Mouse (Mus musculus): ENCODE measurements around the gene Npc1l1. TPM values are rescaled to one million over a fixed set of nuclear protein-coding genes. Genes with fewer than 3 reads are reported as not detected.
"Not testable (repeated sequence)": the region's sequence is repeated elsewhere in the genome, so short reads cannot be mapped to it uniquely, and the experiment has no call there.

The Npc1l1 gene
- polyA plus RNA-seq, 1 experiment from 2014 or later, result 0.04 TPM

DNA sequence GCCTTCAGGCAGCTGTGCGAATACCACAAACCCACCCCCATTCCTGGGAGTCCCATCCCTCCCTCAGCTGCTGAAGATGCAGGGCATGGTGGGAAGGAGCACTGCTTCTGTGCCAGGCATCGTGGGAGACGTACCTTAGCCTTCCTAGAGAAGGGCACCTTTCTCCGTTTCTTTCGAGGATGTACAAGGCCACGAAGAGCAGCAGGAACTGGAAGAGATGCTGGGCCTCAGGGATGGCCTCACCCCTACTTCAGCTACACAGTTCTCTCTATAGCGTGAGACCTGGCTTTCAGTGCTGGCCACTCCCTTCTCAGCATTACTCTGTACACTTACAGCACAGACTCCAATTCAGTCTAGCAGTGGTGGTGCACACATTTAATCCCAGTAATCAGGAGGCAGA, 29.5 kb upstream of the Npc1l1 start:
- 95% methylated on average over 7 of the region's 7 CpGs for WGBS
- Histone ChIP-seq H3K4me2 (replicated peaks) (no peak overlapping the region), H3K36me3 (replicated peaks; ENCODE audit: control insufficient read depth, insufficient read depth) (peaks cover 70% of the 10 kb centered on the region), H3K9me3 (ENCODE audit: control insufficient read depth, low read length) (no peaks in the 10 kb centered on the region), H3K27ac (no peak overlapping the region), H3K4me1 (replicated peaks; ENCODE audit: control insufficient read depth, insufficient read depth, low read length) (no peaks in the 10 kb centered on the region), H3K27me3 (ENCODE audit: control insufficient read depth, insufficient read depth, low read length) (no peaks in the 10 kb centered on the region), H3K4me3 (replicated peaks; ENCODE audit: low read length) (no peak overlapping the region), H3K9ac (no peak overlapping the region)
- ATAC-seq (ENCODE audit: low FRiP score), result no peak
- no peak for DNase-seq (ENCODE audit: low spot score)

DNA sequence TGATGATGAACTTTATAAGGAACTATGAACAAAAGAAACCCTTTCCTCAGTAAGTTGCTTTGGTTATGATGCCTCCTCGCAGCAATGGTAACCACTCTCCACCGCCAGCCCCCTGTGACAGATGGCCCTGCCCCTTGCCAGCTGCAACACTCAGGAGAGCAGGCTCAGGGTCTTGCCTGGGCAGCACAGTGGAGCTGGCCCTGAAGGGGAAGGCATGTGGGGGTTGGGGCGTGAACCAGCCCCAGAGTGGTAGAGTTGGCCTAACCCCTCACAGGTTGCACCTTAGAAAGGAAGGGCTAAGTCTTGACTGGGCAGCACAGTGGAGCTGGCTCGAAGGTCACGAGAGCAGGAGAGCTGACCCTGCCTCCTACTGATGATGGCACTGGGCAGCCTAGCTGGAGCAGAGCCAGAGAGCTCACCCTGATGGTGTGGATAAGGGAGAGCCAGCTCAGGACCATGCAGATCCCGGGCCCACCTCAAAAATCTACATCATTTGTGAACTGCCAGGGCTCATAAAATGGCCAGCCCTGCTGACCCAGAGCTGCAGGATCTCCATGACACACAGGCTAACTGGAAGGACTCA, 26.6 kb upstream of the Npc1l1 start:
- WGBS, result 76% methylated on average over 6 of the region's 6 CpGs
- Histone ChIP-seq H3K4me1 (replicated peaks; ENCODE audit: control insufficient read depth, insufficient read depth, low read length) (no peaks in the 10 kb centered on the region), H3K4me2 (replicated peaks) (no peak overlapping the region), H3K9me3 (ENCODE audit: control insufficient read depth, low read length) (no peaks in the 10 kb centered on the region), H3K4me3 (replicated peaks; ENCODE audit: low read length) (no peak overlapping the region), H3K27me3 (ENCODE audit: control insufficient read depth, insufficient read depth, low read length) (no peaks in the 10 kb centered on the region), H3K36me3 (replicated peaks; ENCODE audit: control insufficient read depth, insufficient read depth) (peaks cover 42% of the 10 kb centered on the region), H3K27ac (no peak overlapping the region), H3K9ac (no peak overlapping the region)
- ATAC-seq (ENCODE audit: low FRiP score) (0 out of 2 replicates have a peak, but pooled peaks have one; percentile 44), DNase-seq (ENCODE audit: low spot score) (no peak)

DNA sequence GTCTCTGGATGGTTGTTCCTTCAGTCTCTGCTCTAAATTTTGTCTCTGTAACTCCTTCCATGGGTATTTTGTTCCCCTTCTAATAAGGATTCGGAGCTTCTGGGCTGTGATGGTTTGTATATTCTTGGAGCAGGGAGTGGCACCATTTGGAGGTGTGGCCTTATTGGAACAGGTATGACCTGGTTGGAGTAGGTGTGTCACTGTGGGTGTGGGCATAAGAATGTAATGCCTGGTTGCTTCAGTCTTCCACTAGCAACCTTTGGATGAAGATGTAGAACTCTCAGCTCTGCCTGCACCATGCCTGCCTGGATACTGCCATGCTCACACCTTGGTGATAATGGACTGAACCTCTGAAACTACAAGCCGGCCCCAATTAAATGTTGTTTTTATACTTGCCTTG, 24.7 kb upstream of the Npc1l1 start:
- not testable (repeated sequence) for H3K4me3 ChIP-seq (replicated peaks; ENCODE audit: low read length); H3K27ac ChIP-seq; H3K9me3 ChIP-seq (ENCODE audit: control insufficient read depth, low read length); DNase-seq (ENCODE audit: low spot score); H3K4me2 ChIP-seq (replicated peaks); H3K9ac ChIP-seq; H3K27me3 ChIP-seq (ENCODE audit: control insufficient read depth, insufficient read depth, low read length); ATAC-seq (ENCODE audit: low FRiP score); H3K4me1 ChIP-seq (replicated peaks; ENCODE audit: control insufficient read depth, insufficient read depth, low read length)
- H3K36me3 ChIP-seq (replicated peaks; ENCODE audit: control insufficient read depth, insufficient read depth), result peaks cover 23% of the 10 kb centered on the region
- WGBS, result 99% methylated on average over 2 of the region's 2 CpGs

DNA sequence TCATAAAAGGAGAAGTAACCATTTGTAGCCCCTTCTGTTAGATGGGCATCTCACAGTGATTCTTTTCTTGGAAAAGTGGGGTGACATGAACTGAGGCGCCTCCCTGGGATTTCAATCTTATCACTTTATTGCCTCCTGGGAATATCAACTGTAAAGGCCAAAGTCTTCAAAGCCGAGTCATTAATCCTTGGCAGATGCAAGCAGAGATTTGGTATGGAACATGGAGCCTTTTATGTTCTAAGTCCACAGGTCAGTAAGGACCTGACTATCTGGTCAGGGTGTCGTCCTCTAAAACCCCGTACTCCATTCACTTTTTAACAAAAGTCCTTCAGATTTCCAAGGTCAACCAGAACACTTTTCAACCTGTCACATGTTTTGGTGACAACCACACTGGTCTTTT, 22.9 kb upstream of the Npc1l1 start:
- Histone ChIP-seq H3K9me3 (ENCODE audit: control insufficient read depth, low read length) (no peaks in the 10 kb centered on the region), H3K4me3 (replicated peaks; ENCODE audit: low read length) (no peak overlapping the region), H3K4me2 (replicated peaks) (no peak overlapping the region), H3K27ac (no peak overlapping the region), H3K36me3 (replicated peaks; ENCODE audit: control insufficient read depth, insufficient read depth) (peaks cover 6% of the 10 kb centered on the region; the same call in 1 of the 2 replicates), H3K27me3 (ENCODE audit: control insufficient read depth, insufficient read depth, low read length) (no peaks in the 10 kb centered on the region), H3K9ac (no peak overlapping the region), H3K4me1 (replicated peaks; ENCODE audit: control insufficient read depth, insufficient read depth, low read length) (no peaks in the 10 kb centered on the region)
- WGBS, result 92% methylated on average over 4 of the region's 4 CpGs
- DNase-seq (ENCODE audit: low spot score) (no peak), ATAC-seq (ENCODE audit: low FRiP score) (no peak)

DNA sequence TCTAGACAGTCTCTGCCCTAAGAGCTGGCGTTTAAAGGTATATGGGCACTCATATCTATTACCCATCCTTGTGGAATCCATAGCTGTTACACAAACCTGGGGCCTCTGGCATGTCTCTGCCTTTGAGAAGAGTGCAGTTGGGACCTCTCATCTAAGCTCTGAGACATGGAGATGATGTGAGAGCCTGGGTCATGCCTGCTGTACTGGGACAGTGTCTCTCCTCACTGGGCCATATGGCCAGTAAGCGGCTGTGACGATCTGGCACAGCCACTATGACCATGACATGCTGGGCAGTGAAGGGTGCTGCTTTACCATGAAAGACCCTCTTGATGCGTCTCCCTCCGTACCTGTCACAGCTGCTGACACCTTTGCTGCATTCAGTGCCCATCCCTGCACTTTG, 22.3 kb upstream of the Npc1l1 start:
- Histone ChIP-seq H3K36me3 (replicated peaks; ENCODE audit: control insufficient read depth, insufficient read depth) (0 out of 2 replicates have a peak, but pooled peaks cover under 1% of the 10 kb centered on the region), H3K9me3 (ENCODE audit: control insufficient read depth, low read length) (no peaks in the 10 kb centered on the region), H3K27ac (no peak overlapping the region), H3K9ac (no peak overlapping the region), H3K4me1 (replicated peaks; ENCODE audit: control insufficient read depth, insufficient read depth, low read length) (no peaks in the 10 kb centered on the region), H3K4me3 (replicated peaks; ENCODE audit: low read length) (no peak overlapping the region), H3K4me2 (replicated peaks) (no peak overlapping the region), H3K27me3 (ENCODE audit: control insufficient read depth, insufficient read depth, low read length) (no peaks in the 10 kb centered on the region)
- ATAC-seq (ENCODE audit: low FRiP score), result no peak
- no peak for DNase-seq (ENCODE audit: low spot score)
- 91% methylated on average over 5 of the region's 5 CpGs for WGBS

DNA sequence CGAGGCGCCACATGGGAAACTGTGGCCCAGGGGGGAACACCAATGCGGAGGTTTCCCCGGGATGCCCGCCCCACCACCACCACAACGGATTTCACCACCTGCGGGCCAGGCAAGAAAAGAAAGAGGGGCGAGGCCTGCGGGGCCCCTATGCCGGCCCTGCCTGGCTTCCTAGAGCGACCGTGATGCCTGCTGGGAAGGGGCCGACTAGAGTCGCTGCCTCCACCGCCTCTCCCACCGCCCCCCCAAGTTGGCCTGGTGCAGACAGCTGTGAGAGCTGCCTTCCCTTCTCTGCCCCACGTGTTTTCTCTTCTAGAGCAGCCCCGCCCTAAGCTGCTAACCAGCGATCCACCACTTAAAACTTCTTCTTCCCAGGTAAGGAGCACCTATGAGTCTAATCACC, 14.8 kb upstream of the Npc1l1 start:
- no peak overlapping the region for H3K4me3 ChIP-seq (replicated peaks; ENCODE audit: low read length)
- ATAC-seq (ENCODE audit: low FRiP score) (no peak), DNase-seq (ENCODE audit: low spot score) (no peak)
- no peaks in the 10 kb centered on the region for H3K36me3 ChIP-seq (replicated peaks; ENCODE audit: control insufficient read depth, insufficient read depth)
- 41% methylated on average over 19 of the region's 19 CpGs for WGBS
- no peaks in the 10 kb centered on the region for H3K9me3 ChIP-seq (ENCODE audit: control insufficient read depth, low read length)
- H3K9ac ChIP-seq, result no peak overlapping the region
- no peaks in the 10 kb centered on the region for H3K4me1 ChIP-seq (replicated peaks; ENCODE audit: control insufficient read depth, insufficient read depth, low read length)
- H3K4me2 ChIP-seq (replicated peaks), result no peak overlapping the region
- H3K27ac ChIP-seq, result no peak overlapping the region
- no peaks in the 10 kb centered on the region for H3K27me3 ChIP-seq (ENCODE audit: control insufficient read depth, insufficient read depth, low read length)

DNA sequence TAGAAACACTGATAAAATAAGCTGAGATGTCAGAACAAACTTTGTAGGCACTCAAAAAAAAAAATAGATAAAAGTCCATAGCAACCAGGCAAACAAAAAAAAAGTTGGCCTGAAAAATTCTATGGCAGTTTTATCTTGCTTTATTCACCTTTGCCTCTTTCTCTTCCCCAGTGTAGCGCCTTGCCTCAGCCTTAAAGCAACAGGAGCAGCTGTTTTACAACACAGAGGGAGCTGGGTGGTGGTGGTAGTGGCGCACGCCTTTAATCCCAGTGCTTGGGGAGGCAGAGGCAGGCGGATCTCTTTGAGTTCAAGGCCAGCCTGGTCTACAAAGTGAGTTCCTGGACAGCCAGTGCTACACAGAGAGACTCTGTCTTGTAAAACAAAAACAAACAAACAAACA, 3.1 kb upstream of the Npc1l1 start:
- Histone ChIP-seq H3K9ac (no peak overlapping the region), H3K9me3 (ENCODE audit: control insufficient read depth, low read length) (no peaks in the 10 kb centered on the region), H3K4me3 (replicated peaks; ENCODE audit: low read length) (no peak overlapping the region), H3K4me1 (replicated peaks; ENCODE audit: control insufficient read depth, insufficient read depth, low read length) (no peaks in the 10 kb centered on the region), H3K36me3 (replicated peaks; ENCODE audit: control insufficient read depth, insufficient read depth) (no peaks in the 10 kb centered on the region), H3K27me3 (ENCODE audit: control insufficient read depth, insufficient read depth, low read length) (no peaks in the 10 kb centered on the region), H3K27ac (no peak overlapping the region), H3K4me2 (replicated peaks) (no peak overlapping the region)
- DNase-seq (ENCODE audit: low spot score) (no peak), ATAC-seq (ENCODE audit: low FRiP score) (no peak)
- 89% methylated on average over 4 of the region's 4 CpGs for WGBS

DNA sequence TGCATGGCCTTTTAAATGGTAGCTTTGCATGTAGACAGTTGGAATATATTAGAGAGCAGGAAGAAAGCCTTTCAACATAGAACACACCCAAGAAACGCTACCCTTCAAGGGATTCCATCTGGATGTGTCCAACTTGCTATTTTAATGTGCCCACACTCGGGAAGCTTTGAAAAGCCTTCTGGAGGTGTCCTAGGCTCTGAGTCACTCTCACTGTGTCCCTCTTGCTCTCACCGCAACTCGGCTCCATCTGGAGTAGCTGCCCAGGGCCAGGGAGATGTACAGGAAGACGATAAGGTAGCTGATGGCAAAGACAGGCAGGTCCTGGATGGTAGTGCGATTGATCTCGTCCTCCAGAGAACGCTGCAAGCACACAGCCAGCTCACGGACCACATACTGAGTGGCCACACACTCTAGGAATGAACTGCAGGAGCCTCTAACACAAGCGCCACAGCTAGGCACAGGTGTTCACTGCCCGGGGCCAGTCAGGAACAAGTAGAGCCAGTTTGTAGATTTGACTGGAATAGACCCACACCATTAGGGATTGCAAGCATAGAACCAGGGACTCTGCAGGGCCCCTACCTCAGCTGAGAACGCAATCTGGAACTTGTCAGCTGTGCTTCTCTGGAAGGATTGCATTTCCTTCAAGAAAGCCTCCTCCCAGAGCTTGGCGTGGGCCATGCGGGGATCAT, 5.3 kb downstream of the Npc1l1 start:
- 86% methylated on average over 14 of the region's 14 CpGs for WGBS
- ATAC-seq (ENCODE audit: low FRiP score) (no peak), DNase-seq (ENCODE audit: low spot score) (no peak)
- Histone ChIP-seq H3K4me1 (replicated peaks; ENCODE audit: control insufficient read depth, insufficient read depth, low read length) (no peaks in the 10 kb centered on the region), H3K4me3 (replicated peaks; ENCODE audit: low read length) (no peak overlapping the region), H3K4me2 (replicated peaks) (no peak overlapping the region), H3K9me3 (ENCODE audit: control insufficient read depth, low read length) (no peaks in the 10 kb centered on the region), H3K9ac (no peak overlapping the region), H3K27me3 (ENCODE audit: control insufficient read depth, insufficient read depth, low read length) (no peaks in the 10 kb centered on the region), H3K36me3 (replicated peaks; ENCODE audit: control insufficient read depth, insufficient read depth) (no peaks in the 10 kb centered on the region), H3K27ac (no peak overlapping the region)

DNA sequence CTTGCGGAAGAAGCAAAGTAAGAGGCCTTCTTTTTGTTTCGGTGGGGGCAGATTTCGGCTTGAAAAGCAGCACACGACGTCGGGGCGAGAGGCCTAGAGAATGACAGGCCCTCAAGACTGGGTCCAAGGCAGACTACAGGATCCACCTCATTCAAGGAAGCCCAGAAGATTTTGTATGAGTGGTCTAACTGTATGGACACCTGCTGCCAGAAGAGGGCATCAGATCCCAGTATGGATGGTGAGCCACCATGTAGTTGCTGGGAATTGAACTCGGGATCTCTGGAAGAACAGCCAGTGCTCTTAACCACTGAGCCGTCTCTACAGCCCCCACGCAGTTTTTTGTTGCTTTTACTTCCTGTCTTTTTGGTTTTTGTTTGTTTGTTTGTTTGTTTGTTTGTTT, 7.8 kb downstream of the Npc1l1 start:
- H3K9ac ChIP-seq, result no peak overlapping the region
- no peaks in the 10 kb centered on the region for H3K9me3 ChIP-seq (ENCODE audit: control insufficient read depth, low read length)
- 94% methylated on average over 10 of the region's 10 CpGs for WGBS
- no peaks in the 10 kb centered on the region for H3K27me3 ChIP-seq (ENCODE audit: control insufficient read depth, insufficient read depth, low read length)
- no peaks in the 10 kb centered on the region for H3K4me1 ChIP-seq (replicated peaks; ENCODE audit: control insufficient read depth, insufficient read depth, low read length)
- H3K4me2 ChIP-seq (replicated peaks), result no peak overlapping the region
- H3K4me3 ChIP-seq (replicated peaks; ENCODE audit: low read length), result no peak overlapping the region
- no peaks in the 10 kb centered on the region for H3K36me3 ChIP-seq (replicated peaks; ENCODE audit: control insufficient read depth, insufficient read depth)
- DNase-seq (ENCODE audit: low spot score) (no peak), ATAC-seq (ENCODE audit: low FRiP score) (no peak)
- no peak overlapping the region for H3K27ac ChIP-seq
